Mouse (Mus musculus) limb, embryonic 14.5 days (tissue): Measurements from ENCODE around the gene Gm20388. TPM values are rescaled to one million over a fixed set of nuclear protein-coding genes. Genes with fewer than 3 reads are reported as not detected.

Experiments
- ATAC-seq: fragments of 200-750 bp; cut with Nextera tagmentation; 2 replicates; pipeline ENCODE4 v1.8.0; 2017; ENCODE audit warnings: low read depth, moderate number of reproducible peaks, moderate TSS enrichment; ENCODE audit not compliant: low FRiP score
- DNase-seq: peaks from one replicate; pipeline ENCODE4 v3.0.0-alpha.2; 2015; ENCODE audit warnings: low spot score
- H3K27ac ChIP-seq: fragments of 300-500 bp; sonication (generic); replicated peaks from 2 replicates; pipeline ENCODE4 v1.5.1; 2014; ENCODE audit warnings: low read depth, mild to moderate bottlenecking, low read length, moderate library complexity, mixed read lengths
- H3K27me3 ChIP-seq: fragments of 300-500 bp; sonication (generic); 2 replicates; pipeline ENCODE4 v1.6.1; 2014; ENCODE audit warnings: low read length, mixed read lengths; ENCODE audit not compliant: control insufficient read depth, insufficient read depth
- H3K36me3 ChIP-seq: fragments of 300-500 bp; sonication (generic); 2 replicates; pipeline ENCODE4 v1.6.1; 2014; ENCODE audit warnings: mild to moderate bottlenecking, low read length, moderate library complexity, mixed read lengths; ENCODE audit not compliant: control insufficient read depth, insufficient read depth
- H3K4me1 ChIP-seq: fragments of 300-500 bp; sonication (generic); 2 replicates; pipeline ENCODE4 v1.6.1; 2014; ENCODE audit warnings: antibody characterized with exemption, low read length, mixed read lengths; ENCODE audit not compliant: control insufficient read depth, insufficient read depth
- H3K4me2 ChIP-seq: fragments of 300-500 bp; sonication (generic); replicated peaks from 2 replicates; pipeline ENCODE4 v1.6.1; 2014; ENCODE audit warnings: low read depth, mild to moderate bottlenecking, low read length, moderate library complexity; ENCODE audit not compliant: severe bottlenecking
- H3K4me3 ChIP-seq: fragments of 300-500 bp; sonication (generic); replicated peaks from 2 replicates; pipeline ENCODE4 v1.5.1; 2014; ENCODE audit warnings: low read length
- H3K9ac ChIP-seq: fragments of 300-500 bp; sonication (generic); 2 replicates; pipeline ENCODE4 v1.6.1; 2014; ENCODE audit warnings: mild to moderate bottlenecking, low read depth, low read length, moderate library complexity; ENCODE audit not compliant: severe bottlenecking
- H3K9me3 ChIP-seq: fragments of 300-500 bp; sonication (generic); 2 replicates; pipeline ENCODE4 v1.6.1; 2016; ENCODE audit warnings: low read length; ENCODE audit not compliant: control insufficient read depth
- POLR2A ChIP-seq: fragments of 200-500 bp; IDR thresholded peaks from 2 replicates; pipeline ENCODE4 v1.8.0; 2012; ENCODE audit warnings: inconsistent platforms, mild to moderate bottlenecking, moderate library complexity, borderline replicate concordance; ENCODE audit not compliant: insufficient read depth, insufficient read length; ENCODE audit errors: extremely low read depth
- WGBS: fragments of 180-500 bp; shearing (Covaris S2); extraction: QIAGEN DNeasy Blood & Tissue Kit; methylation state at CpG from one replicate; pipeline ENCODE4 v1.1.7; 2014; 5-methylcytosine and 5-hydroxymethylcytosine counted together
- polyA plus RNA-seq, 2 experiments: library from polyadenylated mRNA; depleted of rRNA in 1 of 2; stranded (reverse) in 1 of 2; unstranded in 1 of 2; fragments of >200 nt; fragmentation: Nextera tagmentation in 1 of 2; extraction: Ambion mirVana in 1 of 2; gene quantifications; 2 replicates each; pipeline versions ENCODE4 v1.2.1 to v1.2.3; 2012 to 2014

The Gm20388 gene
- polyA plus RNA-seq, 2 experiments = 1.9 to 49.9 TPM

DNA sequence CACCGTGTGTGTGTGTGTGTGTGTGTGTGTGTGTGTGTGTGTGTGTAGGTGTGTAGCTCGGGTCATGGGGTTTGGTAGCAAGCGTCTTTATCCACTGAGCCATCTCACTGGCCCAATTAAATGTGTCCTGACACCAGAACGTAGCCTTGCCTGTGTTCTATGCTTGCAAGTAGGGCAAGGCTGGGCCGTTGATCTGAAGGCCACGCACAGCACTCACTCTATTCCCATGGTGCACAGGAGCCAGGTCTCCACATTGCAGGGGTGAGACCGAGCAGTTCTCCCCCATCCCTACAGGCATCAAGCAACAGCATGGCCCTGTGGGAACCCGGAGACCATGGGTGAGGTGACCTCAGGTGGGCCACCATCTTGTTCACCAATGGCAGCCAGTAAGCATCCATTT is 511.6 kb downstream of the Gm20388 start:
- no peak for TF ChIP-seq POLR2A
- Histone ChIP-seq H3K27me3 (no peaks in the 10 kb centered on the region), H3K27ac (no peak overlapping the region), H3K36me3 (no peaks in the 10 kb centered on the region), H3K4me2 (no peak overlapping the region), H3K4me3 (no peak overlapping the region), H3K9me3 (no peaks in the 10 kb centered on the region), H3K4me1 (peaks cover 69% of the 10 kb centered on the region), H3K9ac (no peak overlapping the region)
- ATAC-seq = no peak
- WGBS = 82% methylated on average over 7 of the region's 8 CpGs
- DNase-seq = no peak

GRCm38 (mm10) chr8:120423576-120423975 is 512.9 kb downstream of the Gm20388 start:
- H3K4me1 ChIP-seq = peaks cover 60% of the 10 kb centered on the region
- WGBS = 39% methylated on average over 7 of the region's 7 CpGs
- no peak overlapping the region for H3K9ac ChIP-seq
- no peak overlapping the region for H3K4me2 ChIP-seq
- no peak for TF ChIP-seq POLR2A
- H3K27ac ChIP-seq = no peak overlapping the region
- no peaks in the 10 kb centered on the region for H3K36me3 ChIP-seq
- no peak for DNase-seq
- ATAC-seq = no peak
- H3K9me3 ChIP-seq = no peaks in the 10 kb centered on the region
- no peaks in the 10 kb centered on the region for H3K27me3 ChIP-seq
- H3K4me3 ChIP-seq = no peak overlapping the region

DNA sequence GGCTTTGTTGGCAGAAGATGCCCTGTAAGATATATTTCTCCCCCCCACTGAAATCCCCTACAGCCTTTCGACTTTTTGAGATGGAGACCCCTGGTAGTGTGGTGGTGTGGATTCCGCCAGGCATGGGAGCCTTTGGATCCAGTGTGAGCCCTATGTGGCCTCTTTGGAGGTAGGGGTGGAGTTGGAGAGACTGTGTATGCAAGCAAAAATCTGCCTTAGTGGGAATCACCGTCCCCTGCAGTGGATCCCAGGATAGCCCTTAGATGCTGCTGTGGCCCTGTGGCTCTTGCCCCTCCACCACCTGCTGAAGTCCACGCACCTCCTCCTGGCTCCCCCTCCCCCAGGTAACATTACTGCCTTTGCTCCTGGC is 514.2 kb downstream of the Gm20388 start:
- Histone ChIP-seq H3K36me3 (no peaks in the 10 kb centered on the region), H3K9me3 (no peaks in the 10 kb centered on the region), H3K27ac (peak overlapping the region; percentile 50; the same call in 1 of the 2 replicates), H3K4me1 (peaks cover 59% of the 10 kb centered on the region), H3K4me3 (no peak overlapping the region), H3K4me2 (no peak overlapping the region; the same call in 1 of the 2 replicates), H3K9ac (no peak overlapping the region), H3K27me3 (no peaks in the 10 kb centered on the region)
- ATAC-seq = no peak
- no peak for TF ChIP-seq POLR2A
- WGBS = 24% methylated on average over 4 of the region's 4 CpGs
- no peak for DNase-seq

DNA sequence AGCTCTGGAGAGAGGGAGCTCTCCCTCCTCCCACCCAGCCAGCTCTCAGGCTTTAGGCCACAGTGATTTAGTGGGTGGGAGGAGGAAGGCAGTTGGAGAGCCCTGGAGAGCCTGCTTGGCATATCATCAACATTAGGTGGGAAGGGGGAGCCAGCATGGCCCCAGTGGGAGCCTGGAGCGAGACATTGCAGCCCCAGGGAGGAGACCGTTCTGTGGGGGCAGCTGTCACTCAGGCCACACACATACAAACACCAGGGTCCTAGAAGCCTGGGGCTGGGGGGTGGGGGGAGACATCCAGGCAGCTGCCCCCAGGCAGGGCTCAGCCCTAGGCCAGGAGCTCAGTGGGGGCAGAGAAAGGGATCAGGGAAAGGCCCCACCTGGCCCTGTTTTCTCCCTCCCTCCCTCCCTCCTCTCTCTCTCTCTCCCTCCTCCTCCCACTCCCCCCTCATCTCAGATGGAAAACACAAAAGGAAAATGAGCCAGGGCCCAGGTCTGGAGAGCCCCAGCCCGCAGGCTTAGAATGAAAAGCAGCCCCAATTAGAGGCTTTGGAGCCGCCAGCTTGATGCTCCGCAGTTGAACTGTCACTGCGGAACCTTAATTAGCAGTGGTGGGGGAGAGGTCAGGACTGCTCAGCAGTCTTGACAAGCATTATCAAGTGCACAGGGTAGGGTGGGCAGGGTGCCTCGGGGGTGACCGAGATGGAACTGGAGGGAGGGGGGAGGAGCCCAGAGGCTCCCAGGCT is 514.7 kb downstream of the Gm20388 start:
- H3K9ac ChIP-seq = no peak overlapping the region

DNA sequence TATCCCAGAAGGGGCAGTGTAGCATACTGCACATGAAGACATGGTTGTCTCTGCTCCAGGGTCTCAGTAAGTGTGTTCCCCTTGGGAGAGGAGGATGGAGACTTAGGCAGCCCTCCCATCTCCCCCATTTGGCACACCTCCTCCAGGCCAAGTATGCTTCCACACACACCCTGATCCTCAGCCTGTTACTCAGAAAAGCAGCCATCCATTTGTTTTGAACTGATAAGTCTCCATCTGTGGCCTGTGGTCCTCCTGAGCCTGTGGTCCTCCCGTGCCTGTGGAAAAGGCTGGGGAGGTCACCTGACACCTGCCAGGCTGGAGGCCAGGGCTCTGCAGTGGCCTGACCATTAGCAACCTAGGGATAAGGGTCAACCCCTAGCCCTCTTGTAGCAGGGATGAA is 515.5 kb downstream of the Gm20388 start:
- no peak for DNase-seq

More for the DNA sequence above, 514.7 kb downstream of the Gm20388 start:
- H3K9me3 ChIP-seq = no peaks in the 10 kb centered on the region
- H3K4me2 ChIP-seq = peak overlapping the region; percentile 10; the same call in 1 of the 2 replicates
- no peak for TF ChIP-seq POLR2A
- no peak overlapping the region for H3K4me3 ChIP-seq
- ATAC-seq (peak; percentile 53), DNase-seq (peak; percentile 44)
- H3K4me1 ChIP-seq = peaks cover 59% of the 10 kb centered on the region
- WGBS = 5% methylated on average over 8 of the region's 8 CpGs
- H3K36me3 ChIP-seq = no peaks in the 10 kb centered on the region
- H3K27me3 ChIP-seq = no peaks in the 10 kb centered on the region
- H3K27ac ChIP-seq = peak overlapping the region; percentile 50

More for the DNA sequence above, 515.5 kb downstream of the Gm20388 start:
- no peak for TF ChIP-seq POLR2A
- Histone ChIP-seq H3K9me3 (no peaks in the 10 kb centered on the region), H3K27ac (no peak overlapping the region; the same call in 1 of the 2 replicates), H3K27me3 (no peaks in the 10 kb centered on the region), H3K4me3 (no peak overlapping the region), H3K4me1 (peaks cover 56% of the 10 kb centered on the region), H3K9ac (no peak overlapping the region), H3K4me2 (no peak overlapping the region), H3K36me3 (no peaks in the 10 kb centered on the region)
- WGBS = 7% methylated on average over 1 of the region's 1 CpGs
- ATAC-seq = no peak
